Mouse (Mus musculus) C2C12 (cell line): ENCODE measurements around the gene Gm20518.

ENCODE experiments used
- CEBPB ChIP-seq: IDR thresholded peaks from one replicate; pipeline ENCODE4 v1.6.1; 2011; ENCODE audit warnings: low read depth, mild to moderate bottlenecking, control low read depth, moderate library complexity
- CTCF ChIP-seq: IDR thresholded peaks from one replicate; pipeline ENCODE4 v1.5.1; 2011; ENCODE audit not compliant: control insufficient read depth, insufficient read depth, insufficient read length
- FOSL1 ChIP-seq: IDR thresholded peaks from one replicate; pipeline ENCODE4 v1.8.0; 2011; ENCODE audit warnings: mild to moderate bottlenecking, low read length; ENCODE audit not compliant: poor library complexity, insufficient read depth, severe bottlenecking
- MAX ChIP-seq: IDR thresholded peaks from one replicate; pipeline ENCODE4 v1.6.1; 2011; ENCODE audit warnings: mild to moderate bottlenecking, control low read depth
- MYOD1 ChIP-seq: IDR thresholded peaks from one replicate; pipeline ENCODE4 v1.6.1; 2011; ENCODE audit warnings: low read depth; ENCODE audit not compliant: control insufficient read depth, insufficient read length
- MYOG ChIP-seq: IDR thresholded peaks from one replicate; pipeline ENCODE4 v1.6.1; 2011; ENCODE audit not compliant: control insufficient read depth, insufficient read length; ENCODE audit errors: extremely low read depth
- USF1 ChIP-seq: IDR thresholded peaks from one replicate; pipeline ENCODE4 v1.6.1; 2011; ENCODE audit warnings: low read depth, mild to moderate bottlenecking, control low read depth, moderate library complexity

- TF ChIP-seq CTCF: no peak
- no peak for TF ChIP-seq USF1
- no peak for TF ChIP-seq MAX
- TF ChIP-seq CEBPB: no peak
- no peak for TF ChIP-seq MYOG
- no peak for TF ChIP-seq MYOD1
- no peak for TF ChIP-seq FOSL1
These were observed 16.3 kb downstream of the Gm20518 start for GRCm38 (mm10) chr16:17875174-17875573.
